Mouse (Mus musculus) gastrocnemius, adult 8-10 months (tissue): ENCODE data around the gene Fgfr2. TPM values are rescaled to one million over a fixed set of nuclear protein-coding genes. Genes with fewer than 3 reads are reported as not detected.

Experiments
- DNase-seq, 2 experiments: peaks; one replicate each; pipeline ENCODE4 v3.0.0; 2022; ENCODE audit warnings: low spot score in 2 of 2
- total RNA-seq, 4 experiments: library from RNA; stranded (reverse); gene quantifications; 2 replicates each; pipeline ENCODE4 v1.2.4; 2022

The Fgfr2 gene
- total RNA-seq, 4 experiments from 2014 or later, result 0.17 to 1.3 (median 0.62) TPM

DNA sequence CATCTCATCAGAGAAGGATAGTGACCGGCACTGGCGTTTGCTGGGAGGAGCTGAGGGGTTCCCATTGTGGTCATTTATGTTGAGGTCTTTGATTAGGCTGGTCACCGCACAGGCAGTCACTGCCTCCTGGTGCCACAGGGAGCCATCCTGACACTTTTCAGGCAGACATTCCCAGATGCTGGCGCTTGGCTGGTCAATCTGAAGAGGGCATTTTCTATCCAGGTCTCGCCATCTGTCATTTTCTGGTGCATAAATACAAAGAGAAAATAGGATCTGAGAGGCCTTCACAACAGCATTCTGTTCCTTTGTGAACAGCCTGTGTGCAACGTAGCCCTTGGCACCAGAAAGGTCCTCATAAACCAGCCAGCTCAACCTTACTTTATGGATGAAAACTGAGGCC lies 363.2 kb downstream of the Fgfr2 start:
- no peak for DNase-seq

GRCm38 (mm10) chr7:132759405-132759891 lies 363.7 kb downstream of the Fgfr2 start:
- no peak for DNase-seq

DNA sequence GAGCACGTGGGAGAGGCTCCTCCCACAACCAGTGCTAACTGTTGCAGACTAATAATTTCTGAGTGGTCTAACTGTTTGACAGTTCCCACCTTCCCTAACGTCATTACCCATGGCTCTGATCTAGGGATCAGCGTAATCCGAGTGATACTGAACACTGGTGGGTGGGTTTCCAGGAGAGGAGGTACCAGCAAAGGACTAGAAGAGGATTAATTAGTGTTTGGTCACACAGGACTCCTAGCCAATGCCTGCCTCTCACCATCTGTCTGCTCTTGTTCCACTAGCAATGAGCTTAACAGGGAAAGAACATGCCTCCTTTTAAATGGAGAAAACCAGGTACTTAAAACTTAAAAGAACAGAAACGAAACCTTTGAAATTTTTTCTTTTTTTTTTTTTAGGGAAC lies 364.3 kb downstream of the Fgfr2 start:
- DNase-seq, result no peak

- no peak for DNase-seq
Measured at GRCm38 (mm10) chr7:132756325-132756724, 366.8 kb downstream of the Fgfr2 start.

DNA sequence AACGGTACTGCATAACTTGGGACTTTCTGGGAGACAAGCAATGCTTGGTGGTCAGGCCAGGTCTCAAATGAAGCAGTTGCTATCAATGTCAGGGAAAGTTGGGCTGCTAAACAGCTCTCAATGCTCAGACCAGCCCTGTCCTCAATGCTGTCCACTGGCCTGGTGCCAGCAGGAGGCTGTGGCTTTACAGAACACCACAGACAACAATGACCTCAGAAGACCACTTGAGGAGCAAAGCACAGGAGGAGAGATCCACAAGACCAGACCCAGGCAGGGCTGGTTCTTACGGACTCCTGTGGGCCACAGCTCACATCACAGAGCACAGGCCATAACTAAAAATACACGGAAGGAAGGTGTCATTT lies 368.8 kb downstream of the Fgfr2 start:
- DNase-seq, result no peak

DNA sequence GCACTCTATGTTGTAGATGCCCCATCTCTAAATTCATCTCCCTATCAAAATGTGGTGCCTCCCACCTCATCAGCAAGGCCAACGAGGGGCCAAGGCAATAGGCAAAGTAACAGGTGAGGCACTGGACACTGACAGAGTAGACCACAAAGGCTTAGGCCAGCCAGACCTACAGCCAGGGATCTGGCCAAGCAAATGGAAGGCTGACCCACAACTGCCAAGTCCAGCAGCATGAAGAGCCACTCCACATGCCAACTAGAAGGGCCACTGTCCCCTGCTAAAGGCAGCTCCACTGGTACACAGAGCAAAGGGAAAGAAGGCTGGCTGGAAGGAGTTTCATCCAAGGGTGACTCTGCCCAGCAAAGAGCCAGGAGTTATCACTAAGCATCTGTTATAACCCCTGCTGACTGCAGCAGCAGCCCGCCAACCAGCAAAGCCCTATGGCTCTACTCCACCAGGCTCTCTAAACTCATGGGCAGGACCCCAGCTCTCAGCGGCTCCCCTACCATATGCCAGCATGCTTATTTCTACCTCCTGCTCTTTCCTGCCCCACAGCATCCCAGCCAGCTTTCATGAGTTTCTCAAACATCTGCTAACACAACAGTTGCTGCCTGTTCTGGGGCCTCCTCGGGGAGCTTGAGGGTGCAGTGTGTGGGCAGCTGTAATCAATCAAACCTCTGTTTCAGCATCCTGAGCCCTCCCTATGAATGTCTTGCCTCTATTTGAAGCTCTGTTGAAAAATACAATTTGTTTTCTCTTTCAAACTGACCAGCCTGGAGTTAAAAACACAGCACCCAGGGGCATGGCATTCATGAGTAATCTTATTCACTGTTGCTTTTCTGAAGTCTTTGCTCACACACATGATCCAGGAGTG lies 369.4 kb downstream of the Fgfr2 start:
- no peak for DNase-seq

GRCm38 (mm10) chr7:132751716-132752115 lies 371.4 kb downstream of the Fgfr2 start:
- no peak for DNase-seq

DNA sequence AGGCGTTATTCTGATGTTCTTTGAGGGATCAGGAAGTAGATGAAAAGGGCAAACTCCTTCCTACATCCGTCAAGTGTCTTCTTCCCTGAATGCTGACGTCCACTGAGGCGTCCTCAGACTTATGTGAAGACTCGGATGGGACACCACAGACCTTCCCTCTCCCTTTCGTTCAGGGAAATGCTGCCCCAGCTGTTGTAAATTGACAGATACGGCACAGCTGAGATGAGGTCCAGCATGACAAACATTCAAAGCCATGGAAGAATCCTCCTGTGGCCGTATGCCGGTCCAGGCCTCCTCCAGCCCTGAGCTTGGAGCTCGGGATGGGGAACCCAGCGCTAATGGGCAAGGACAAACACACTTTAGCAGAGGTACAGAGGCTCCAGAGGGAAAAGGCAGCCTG lies 373.6 kb downstream of the Fgfr2 start:
- no peak for DNase-seq

- no peak for DNase-seq
Measured at GRCm38 (mm10) chr7:132748076-132748769, 374.9 kb downstream of the Fgfr2 start.

DNA sequence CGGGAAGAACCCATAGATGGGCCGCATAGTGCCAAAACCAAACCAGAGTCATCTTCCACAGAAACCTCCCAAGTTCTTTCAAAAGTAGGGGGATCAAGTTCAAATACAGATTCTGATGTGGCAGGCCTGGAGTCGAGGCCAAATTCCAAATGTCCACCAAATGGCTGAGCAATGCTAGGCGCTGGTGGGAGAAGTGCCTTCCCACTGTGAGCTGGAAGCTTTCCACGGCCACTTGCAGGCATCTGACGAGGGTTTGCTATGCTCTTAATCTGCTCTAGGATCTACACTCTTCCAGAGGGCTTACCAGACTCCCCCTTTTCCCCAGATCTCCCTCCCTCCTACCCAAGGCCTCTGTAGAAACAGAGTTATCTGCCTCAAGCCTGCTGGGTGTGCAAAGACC lies 376.1 kb downstream of the Fgfr2 start:
- no peak for DNase-seq

DNA sequence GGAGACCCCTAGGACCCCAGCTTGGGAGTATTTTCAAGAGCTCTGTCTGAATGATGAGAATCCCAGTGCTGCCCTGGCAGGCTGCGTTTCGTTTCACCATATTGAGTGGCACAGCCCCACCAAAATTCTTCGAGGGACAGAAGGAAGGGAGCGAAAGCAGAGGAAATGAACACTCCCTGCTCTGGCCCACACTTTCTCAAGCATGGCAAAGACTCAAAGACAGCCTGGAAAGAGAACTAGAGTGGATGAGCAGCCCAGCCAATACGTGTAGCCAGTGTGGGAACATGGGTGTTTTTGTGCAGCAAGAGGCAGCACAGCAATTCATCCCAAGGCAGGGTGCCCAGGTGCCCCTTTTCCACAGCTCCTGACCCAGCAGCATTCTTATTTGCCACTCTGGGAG lies 380.2 kb downstream of the Fgfr2 start:
- DNase-seq, result no peak

DNA sequence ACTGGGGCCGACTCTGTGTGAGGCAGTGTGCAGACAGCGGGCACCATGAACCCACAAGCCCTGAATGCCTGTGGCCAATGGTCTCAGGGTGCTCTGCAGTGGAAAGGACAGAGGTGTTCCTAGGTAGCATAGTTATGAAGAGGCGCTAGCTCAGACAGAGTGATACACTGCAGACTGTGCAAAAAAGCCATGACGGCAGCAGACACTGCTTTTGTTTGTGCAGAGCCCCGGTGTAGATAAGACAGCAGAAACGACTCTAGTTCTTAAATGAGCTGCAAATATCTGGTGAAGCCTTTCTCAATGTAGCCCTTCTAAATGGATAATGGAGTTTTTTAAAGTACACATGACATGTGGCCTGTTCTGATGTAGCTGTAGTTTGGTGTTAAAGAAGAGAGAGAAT lies 383.3 kb downstream of the Fgfr2 start:
- no peak for DNase-seq

DNA sequence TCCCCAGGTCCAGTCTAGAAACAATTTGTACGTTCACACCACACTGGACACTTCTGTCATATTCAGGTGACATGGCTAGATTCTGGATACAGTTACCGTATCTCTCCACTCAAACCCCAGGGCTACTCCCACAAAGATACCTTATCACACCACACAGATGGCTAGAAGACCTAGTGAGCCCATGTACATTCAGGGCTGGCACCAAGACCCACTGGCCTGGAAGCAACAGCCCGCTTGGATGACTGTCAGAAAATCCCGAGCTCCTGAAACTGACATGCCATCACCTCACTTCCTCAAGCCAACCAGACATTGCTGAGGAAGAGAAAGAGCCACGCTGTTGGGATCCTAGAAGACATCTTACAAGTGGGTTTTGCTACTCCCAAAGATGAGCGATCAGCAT lies 384.3 kb downstream of the Fgfr2 start:
- no peak for DNase-seq

DNA sequence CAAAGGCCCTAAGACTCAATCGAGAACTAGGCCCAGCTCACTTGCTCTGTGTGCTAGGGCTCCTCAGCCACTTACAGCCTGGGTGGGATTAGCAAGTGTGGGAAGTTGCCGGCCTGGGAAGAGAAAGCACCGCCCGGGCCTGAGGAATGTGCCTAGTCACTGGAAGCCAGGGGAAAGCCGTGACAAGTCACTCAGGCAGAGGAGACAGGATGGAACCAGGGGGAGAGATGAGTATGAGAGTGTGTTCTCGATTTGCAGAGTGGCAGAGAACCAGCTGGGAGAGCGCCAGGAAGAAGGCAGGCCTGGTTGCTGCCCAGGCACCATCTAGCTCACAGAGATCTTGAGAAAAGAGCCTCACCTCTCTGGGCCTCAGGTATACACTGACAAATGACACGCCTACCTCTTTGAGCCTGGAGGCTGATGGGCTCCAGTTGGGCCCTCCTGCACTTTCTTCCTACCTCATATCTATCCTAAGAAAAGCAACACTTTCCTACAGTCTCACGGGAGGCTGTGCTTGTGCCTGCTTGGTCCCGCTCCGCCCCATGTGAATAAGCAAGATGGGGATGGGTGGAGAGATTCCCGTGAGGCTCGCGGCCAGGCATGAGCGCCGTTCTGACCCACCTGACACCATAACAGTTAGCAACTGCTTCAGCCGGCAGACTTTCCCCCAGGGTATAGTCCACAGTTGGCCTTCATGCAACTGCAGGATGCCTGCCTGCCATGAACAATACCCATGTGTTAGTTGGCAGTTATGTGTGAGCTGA lies 386.9 kb downstream of the Fgfr2 start:
- DNase-seq, result peak; percentile 59 to 67

- DNase-seq, result no peak
Measured at GRCm38 (mm10) chr7:132735145-132735544, 388.0 kb downstream of the Fgfr2 start.

DNA sequence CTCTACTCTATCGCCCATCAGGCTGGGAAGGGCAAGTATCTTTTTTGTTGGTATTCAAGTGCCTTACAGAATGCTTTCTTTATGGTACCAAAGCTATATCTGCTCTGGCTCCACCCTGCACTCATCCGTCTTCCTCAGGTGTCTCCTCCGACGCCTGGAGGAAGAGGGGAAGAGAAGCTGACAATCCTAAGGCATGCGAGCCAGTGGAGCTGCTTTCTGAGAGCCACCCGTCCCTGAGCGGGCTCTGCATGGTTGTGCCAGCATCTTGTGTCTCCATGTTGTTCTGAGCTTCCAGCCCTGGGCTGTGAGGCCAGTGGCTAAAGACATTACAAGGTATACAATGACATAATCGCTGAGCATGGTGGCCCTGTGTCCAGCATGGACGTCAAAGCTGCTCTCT lies 388.9 kb downstream of the Fgfr2 start:
- no peak for DNase-seq

GRCm38 (mm10) chr7:132733521-132733920 lies 389.6 kb downstream of the Fgfr2 start:
- no peak for DNase-seq

- DNase-seq, result no peak
Measured at GRCm38 (mm10) chr7:132732136-132732789, 390.9 kb downstream of the Fgfr2 start.

GRCm38 (mm10) chr7:132731558-132731957 lies 391.6 kb downstream of the Fgfr2 start:
- DNase-seq, result no peak

DNA sequence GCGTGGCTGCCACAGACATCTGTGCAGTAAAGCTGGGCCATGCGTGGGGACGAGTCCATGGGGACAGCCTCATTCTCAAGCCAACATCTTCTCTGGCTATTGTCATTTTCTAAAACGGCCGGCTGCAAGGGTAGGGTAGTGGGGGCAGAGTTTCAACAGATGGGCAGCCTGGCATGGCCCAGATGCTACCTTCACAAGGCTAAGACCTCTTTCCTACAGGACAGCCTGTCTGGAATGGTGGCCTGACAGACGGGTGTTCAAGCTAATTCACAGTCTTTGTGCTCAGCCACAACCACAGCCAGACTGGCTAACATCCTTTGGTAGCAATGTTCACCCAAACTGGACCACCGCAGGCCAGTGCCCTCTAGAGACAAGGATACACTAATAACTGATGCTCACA lies 392.6 kb downstream of the Fgfr2 start:
- DNase-seq, result no peak

DNA sequence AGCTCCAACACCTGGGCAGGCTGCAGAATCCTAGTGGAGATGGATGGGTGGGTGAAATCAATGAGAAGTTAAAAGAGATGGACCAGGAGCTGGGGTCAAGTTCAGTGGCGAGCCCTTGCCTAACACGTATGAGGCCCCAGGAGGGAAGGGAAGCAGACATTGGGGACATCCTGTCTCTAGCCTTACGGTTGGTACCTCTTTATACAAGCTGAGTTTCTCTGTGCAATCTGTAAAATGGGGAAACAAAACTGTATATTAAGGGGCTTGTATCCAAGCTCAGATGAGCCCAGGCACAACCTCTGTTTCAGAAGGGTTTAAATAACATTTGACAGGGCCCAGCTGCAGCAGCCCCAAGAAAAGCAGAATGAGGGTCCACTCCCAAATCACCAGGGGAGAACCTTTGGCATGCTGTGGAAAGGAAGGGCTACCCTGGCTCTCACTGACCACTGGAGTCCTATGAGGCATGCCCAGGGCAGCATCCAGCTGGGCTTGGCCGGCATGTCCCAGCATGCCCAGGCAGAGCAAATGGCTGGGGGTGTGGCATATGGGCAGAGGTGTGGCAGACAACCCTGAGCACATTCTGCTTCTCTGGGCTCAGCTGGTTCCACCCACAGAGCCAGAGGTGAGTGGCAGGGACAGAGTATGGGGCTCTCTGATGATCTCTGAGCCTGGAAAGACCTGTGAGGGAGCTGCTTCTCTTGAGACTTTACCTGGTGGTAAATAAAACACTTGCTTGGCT lies 393.9 kb downstream of the Fgfr2 start:
- DNase-seq, result no peak
